13 mouse cellular contexts compared by ENCODE assay signal in genomic region chr11:119162959-119163733, GRCm38 (mm10).
DNase-seq lines count a peak whose midpoint lies in the region; ATAC-seq lines count a peak whose summit lies in the region.
"Had no signal": no experiment of that assay in that cellular context is flagged by ENCODE, and none has a peak within 500 bp of the region (broad histone marks: within the 10 kb centered on the region; RNA-seq: fewer than 3 reads in every experiment).

No protein-coding gene starts in this region.

- no peak overlapping the region for H3K9ac ChIP-seq in kidney, embryonic 14.5 days (ENCODE audit: low read depth, low read length)
- H3K9ac ChIP-seq in intestine, embryonic 14.5 days (ENCODE audit: low read length) = no peak overlapping the region
- no peak overlapping the region for H3K9ac ChIP-seq in stomach, embryonic 15.5 days
- no peak overlapping the region for H3K9ac ChIP-seq in midbrain, embryonic 11.5 days (ENCODE audit: low read length)
- H3K9ac ChIP-seq: liver, embryonic 13.5 days had no signal

- H3K4me2 ChIP-seq in kidney, embryonic 14.5 days (replicated peaks; ENCODE audit: low read depth, low read length) = no peak overlapping the region
- H3K4me2 ChIP-seq in intestine, embryonic 14.5 days (ENCODE audit: low read length) = peak overlapping the region; percentile 16; the same call in 1 of the 2 replicates
- H3K4me2 ChIP-seq in stomach, embryonic 15.5 days = no peak overlapping the region
- H3K4me2 ChIP-seq in midbrain, embryonic 11.5 days = no peak overlapping the region
- H3K4me2 ChIP-seq: liver, embryonic 13.5 days had no signal

- peak overlapping the region; percentile 15; the same call in 1 of the 2 replicates for H3K27ac ChIP-seq in kidney, embryonic 14.5 days (ENCODE audit: low read depth, low read length)
- peak overlapping the region; percentile 62; the same call in 1 of the 2 replicates for H3K27ac ChIP-seq in intestine, embryonic 14.5 days (ENCODE audit: low read depth)
- peak overlapping the region; percentile 37 for H3K27ac ChIP-seq in stomach, embryonic 15.5 days
- no peak overlapping the region for H3K27ac ChIP-seq in midbrain, embryonic 11.5 days (ENCODE audit: low read depth, low read length)
- H3K27ac ChIP-seq: liver, embryonic 13.5 days had no signal

- WGBS in kidney, embryonic 14.5 days = 55% methylated on average over 22 of the region's 22 CpGs
- 47% methylated on average over 22 of the region's 22 CpGs for WGBS in intestine, embryonic 14.5 days
- WGBS in stomach, embryonic 15.5 days = 55% methylated on average over 22 of the region's 22 CpGs
- 83% methylated on average over 22 of the region's 22 CpGs for WGBS in midbrain, embryonic 11.5 days

- H3K36me3 ChIP-seq in kidney, embryonic 14.5 days (ENCODE audit: control insufficient read depth, insufficient read depth, low read length) = no peaks in the 10 kb centered on the region
- no peaks in the 10 kb centered on the region for H3K36me3 ChIP-seq in intestine, embryonic 14.5 days (ENCODE audit: control insufficient read depth, insufficient read depth, low read length)
- H3K36me3 ChIP-seq in stomach, embryonic 15.5 days = no peaks in the 10 kb centered on the region
- H3K36me3 ChIP-seq in midbrain, embryonic 11.5 days (ENCODE audit: control insufficient read depth, insufficient read depth, low read length) = no peaks in the 10 kb centered on the region
- H3K36me3 ChIP-seq: liver, embryonic 13.5 days had no signal

- no peak for ATAC-seq in kidney, embryonic 14.5 days (ENCODE audit: low FRiP score, low TSS enrichment)
- no peak for ATAC-seq in intestine, embryonic 14.5 days (replicated peaks; ENCODE audit: low FRiP score, low TSS enrichment, low read depth)
- no peak for ATAC-seq in stomach, embryonic 15.5 days (ENCODE audit: insufficient read depth, low FRiP score, low read depth)
- no peak for ATAC-seq in midbrain, embryonic 11.5 days (ENCODE audit: low FRiP score)

- H3K4me3 ChIP-seq in kidney, embryonic 14.5 days (ENCODE audit: low read length) = no peak overlapping the region
- H3K4me3 ChIP-seq in intestine, embryonic 14.5 days (ENCODE audit: low read depth, low read length) = no peak overlapping the region
- H3K4me3 ChIP-seq in stomach, embryonic 15.5 days (replicated peaks) = no peak overlapping the region
- H3K4me3 ChIP-seq in midbrain, embryonic 11.5 days (ENCODE audit: low read depth, low read length) = no peak overlapping the region
- H3K4me3 ChIP-seq: erythroblast, embryonic 14.5 days; liver, embryonic 13.5 days had no signal

- DNase-seq in kidney, adult 11 months = no peak
- peak; percentile 29 to 52 for DNase-seq in CD8-positive naive resting alpha-beta T cell, adult 2 months (ENCODE audit: low read depth in 2 of 2, low spot score in 2 of 2)
- no peak for DNase-seq in intestine, embryonic 14.5 days (ENCODE audit: low spot score)
- no peak for DNase-seq in midbrain, embryonic 11.5 days (ENCODE audit: low spot score, missing footprints)
- DNase-seq in adrenal gland, adult 2 months = no peak
- DNase-seq in ovary, postnatal 14 days (ENCODE audit: low spot score) = no peak
- DNase-seq: adrenal gland, postnatal 36 days; cerebellum, adult 9-11 months; layer of hippocampus, adult 9-11 months; liver, embryonic 13.5 days had no signal

- H3K9me3 ChIP-seq in kidney, embryonic 14.5 days (ENCODE audit: control insufficient read depth, low read length) = no peaks in the 10 kb centered on the region
- no peaks in the 10 kb centered on the region for H3K9me3 ChIP-seq in intestine, embryonic 14.5 days (ENCODE audit: control insufficient read depth, low read length)
- H3K9me3 ChIP-seq in stomach, embryonic 15.5 days = no peaks in the 10 kb centered on the region
- H3K9me3 ChIP-seq in midbrain, embryonic 11.5 days (ENCODE audit: control insufficient read depth, low read length) = no peaks in the 10 kb centered on the region
- H3K9me3 ChIP-seq: liver, embryonic 13.5 days had no signal

- peaks cover 24% of the 10 kb centered on the region for H3K4me1 ChIP-seq in kidney, embryonic 14.5 days (ENCODE audit: control insufficient read depth, insufficient read depth, low read length)
- peaks cover 15% of the 10 kb centered on the region for H3K4me1 ChIP-seq in intestine, embryonic 14.5 days (replicated peaks; ENCODE audit: control insufficient read depth, insufficient read depth, low read length)
- H3K4me1 ChIP-seq in stomach, embryonic 15.5 days = peaks cover 3% of the 10 kb centered on the region; the same call in 1 of the 2 replicates
- peaks cover 13% of the 10 kb centered on the region for H3K4me1 ChIP-seq in midbrain, embryonic 11.5 days (ENCODE audit: control insufficient read depth, insufficient read depth, low read length)

- 0 out of 2 replicates have a peak, but pooled peaks cover 3% of the 10 kb centered on the region for H3K27me3 ChIP-seq in kidney, embryonic 14.5 days (ENCODE audit: control insufficient read depth, insufficient read depth, low read length)
- H3K27me3 ChIP-seq in intestine, embryonic 14.5 days (replicated peaks; ENCODE audit: control insufficient read depth, insufficient read depth, low read length) = no peaks in the 10 kb centered on the region
- no peaks in the 10 kb centered on the region for H3K27me3 ChIP-seq in stomach, embryonic 15.5 days (replicated peaks)
- peaks cover 4% of the 10 kb centered on the region; the same call in 1 of the 2 replicates for H3K27me3 ChIP-seq in midbrain, embryonic 11.5 days (ENCODE audit: control insufficient read depth, insufficient read depth, low read length)

Comparison
In these comparisons a context has a peak if more than half of its experiments do, and no peak if none do; other contexts are left out.
1. DNase-seq: peak in CD8-positive naive resting alpha-beta T cell, adult 2 months (2 of 2); none in kidney, adult 11 months (single experiment), intestine, embryonic 14.5 days (single experiment), midbrain, embryonic 11.5 days (single experiment), adrenal gland, adult 2 months (single experiment) and ovary, postnatal 14 days (single experiment).